In the genomic region with DNA sequence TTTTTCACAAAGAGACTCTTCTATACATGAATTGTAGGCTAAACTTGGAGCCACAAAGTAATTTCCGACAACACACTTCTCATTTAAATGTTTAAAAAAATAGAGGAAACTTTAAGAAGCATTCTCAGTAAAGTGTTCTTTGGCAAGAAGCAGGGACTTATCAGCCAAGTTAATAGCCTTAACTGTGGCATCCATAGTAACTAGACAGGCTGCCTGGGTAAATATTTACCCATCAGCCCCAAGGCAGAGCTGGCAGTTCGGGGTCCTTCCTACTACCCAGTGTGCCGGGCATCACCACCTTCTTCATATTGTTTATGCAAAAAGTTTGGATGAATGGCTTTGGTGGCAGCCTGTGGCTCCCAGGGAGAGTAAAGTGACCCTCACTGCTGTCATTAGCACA, we compare ENCODE assay signal across 16 mouse cellular contexts. TPM values are rescaled to one million over a fixed set of nuclear protein-coding genes. Genes with fewer than 3 reads are reported as not detected.
DNase-seq lines count a peak whose midpoint lies in the region; ATAC-seq and TF ChIP-seq lines count a peak whose summit lies in the region.
"Had no signal": no experiment of that assay in that cellular context is flagged by ENCODE, and none has a peak within 500 bp of the region (broad histone marks: within the 10 kb centered on the region; RNA-seq: fewer than 3 reads in every experiment).

No protein-coding gene starts in this region.

- TF ChIP-seq CTCF in thymus, adult 2 months (IDR thresholded peaks at IDR 0.05; ENCODE audit: borderline replicate concordance, control insufficient read depth, extremely low read depth, insufficient read depth, low read length, poor library complexity), result no peak
- TF ChIP-seq CTCF in stomach, postnatal 0 days (IDR thresholded peaks at IDR 0.05; ENCODE audit: low read depth), result no peak

- no peak for TF ChIP-seq POLR2A in thymus, adult 2 months (IDR thresholded peaks at IDR 0.05; ENCODE audit: control insufficient read depth, extremely low read depth, insufficient read depth, low read length, poor library complexity)

- no peaks in the 10 kb centered on the region for H3K27me3 ChIP-seq in heart, embryonic 14.5 days (ENCODE audit: control insufficient read depth, insufficient read depth, low read length)
- H3K27me3 ChIP-seq in thymus, adult 2 months (ENCODE audit: control insufficient read depth, insufficient read depth, low read length), result no peaks in the 10 kb centered on the region
- H3K27me3 ChIP-seq in intestine, embryonic 15.5 days (replicated peaks), result no peaks in the 10 kb centered on the region
- no peaks in the 10 kb centered on the region for H3K27me3 ChIP-seq in stomach, postnatal 0 days (ENCODE audit: control insufficient read depth, insufficient read depth, low read length)
- H3K27me3 ChIP-seq: forebrain, embryonic 13.5 days; hindbrain, embryonic 13.5 days; liver, embryonic 13.5 days; megakaryocyte, embryonic 14.5 days had no signal

- no peak overlapping the region for H3K4me3 ChIP-seq in heart, embryonic 14.5 days (ENCODE audit: control insufficient read depth in 1 of 2, insufficient read depth in 1 of 2, low read depth in 1 of 2, low read length in 2 of 2)
- no peak overlapping the region for H3K4me3 ChIP-seq in thymus, adult 2 months (ENCODE audit: control insufficient read depth, insufficient read depth, low read length)
- no peak overlapping the region for H3K4me3 ChIP-seq in intestine, embryonic 15.5 days (replicated peaks)
- H3K4me3 ChIP-seq in stomach, postnatal 0 days (ENCODE audit: low read depth, low read length), result no peak overlapping the region
- H3K4me3 ChIP-seq: forebrain, embryonic 13.5 days; hindbrain, embryonic 13.5 days; liver, embryonic 13.5 days had no signal

- peak overlapping the region; percentile 34; the same call in 1 of the 2 replicates for H3K9ac ChIP-seq in heart, embryonic 14.5 days (ENCODE audit: low read length)
- H3K9ac ChIP-seq in intestine, embryonic 15.5 days, result no peak overlapping the region
- no peak overlapping the region for H3K9ac ChIP-seq in stomach, postnatal 0 days (ENCODE audit: low read length)
- H3K9ac ChIP-seq: forebrain, embryonic 13.5 days; hindbrain, embryonic 13.5 days; liver, embryonic 13.5 days had no signal

- H3K36me3 ChIP-seq in heart, embryonic 14.5 days (ENCODE audit: control insufficient read depth, insufficient read depth, low read length), result 0 out of 2 replicates have a peak, but pooled peaks cover 4% of the 10 kb centered on the region
- H3K36me3 ChIP-seq in thymus, adult 2 months (ENCODE audit: control insufficient read depth, insufficient read depth, low read length), result no peaks in the 10 kb centered on the region
- no peaks in the 10 kb centered on the region for H3K36me3 ChIP-seq in intestine, embryonic 15.5 days
- no peaks in the 10 kb centered on the region for H3K36me3 ChIP-seq in stomach, postnatal 0 days (ENCODE audit: control insufficient read depth, insufficient read depth, low read length)
- H3K36me3 ChIP-seq: hindbrain, embryonic 13.5 days; liver, embryonic 13.5 days had no signal

- peaks cover 45 to 61% of the 10 kb centered on the region in 2 experiments for H3K4me1 ChIP-seq in heart, embryonic 14.5 days (ENCODE audit: control insufficient read depth in 2 of 2, insufficient read depth in 2 of 2, low read length in 2 of 2)
- H3K4me1 ChIP-seq in thymus, adult 2 months (replicated peaks; ENCODE audit: control insufficient read depth, insufficient read depth, low read length), result peaks cover 75% of the 10 kb centered on the region
- H3K4me1 ChIP-seq in intestine, embryonic 15.5 days (replicated peaks), result peaks cover 39% of the 10 kb centered on the region
- 0 out of 2 replicates have a peak, but pooled peaks cover 4% of the 10 kb centered on the region for H3K4me1 ChIP-seq in stomach, postnatal 0 days (replicated peaks; ENCODE audit: control insufficient read depth, insufficient read depth)

- 33% methylated on average over 3 of the region's 3 CpGs for WGBS in heart, embryonic 14.5 days
- WGBS in thymus, adult 2 months, result 49% methylated on average over 3 of the region's 3 CpGs
- WGBS in intestine, embryonic 15.5 days, result 27% methylated on average over 3 of the region's 3 CpGs
- WGBS in stomach, postnatal 0 days, result 27% methylated on average over 3 of the region's 3 CpGs

- intact Hi-C loops in heart, postnatal 14 days (cut with DNase I), result no loop called here

- TF ChIP-seq EP300 in stomach, postnatal 0 days (optimal IDR thresholded peaks at IDR 0.05), result no peak

- H3K9me3 ChIP-seq in heart, embryonic 14.5 days (ENCODE audit: control insufficient read depth, low read length), result no peaks in the 10 kb centered on the region
- no peaks in the 10 kb centered on the region for H3K9me3 ChIP-seq in intestine, embryonic 15.5 days
- no peaks in the 10 kb centered on the region for H3K9me3 ChIP-seq in stomach, postnatal 0 days (ENCODE audit: control insufficient read depth, low read length)
- H3K9me3 ChIP-seq: forebrain, embryonic 13.5 days; hindbrain, embryonic 13.5 days; liver, embryonic 13.5 days; megakaryocyte, embryonic 14.5 days had no signal

- H3K4me2 ChIP-seq in heart, embryonic 14.5 days (ENCODE audit: low read length), result 0 out of 2 replicates have a peak overlapping the region, but pooled peaks have one; percentile 5
- H3K4me2 ChIP-seq in intestine, embryonic 15.5 days (replicated peaks), result 0 out of 2 replicates have a peak overlapping the region, but pooled peaks have one; percentile 0
- no peak overlapping the region for H3K4me2 ChIP-seq in stomach, postnatal 0 days (replicated peaks; ENCODE audit: low read depth)
- H3K4me2 ChIP-seq: forebrain, embryonic 13.5 days; hindbrain, embryonic 13.5 days had no signal

- no peak for ATAC-seq in heart, embryonic 14.5 days (ENCODE audit: insufficient number of reproducible peaks, insufficient read depth, low FRiP score, low read depth)
- ATAC-seq in intestine, embryonic 15.5 days, result no peak
- ATAC-seq in stomach, postnatal 0 days (ENCODE audit: low FRiP score, low TSS enrichment), result no peak
- ATAC-seq: forebrain, embryonic 13.5 days; midbrain, embryonic 16.5 days had no signal

- DNase-seq in heart, postnatal 14 days, result no peak
- no peak for DNase-seq in thymus, adult 2 months
- DNase-seq in thymus, postnatal 36 days, result no peak
- no peak for DNase-seq in stomach, postnatal 0 days (ENCODE audit: low spot score)
- DNase-seq in layer of hippocampus, postnatal 14 days (ENCODE audit: low spot score in 2 of 2), result no peak
- DNase-seq: cerebellum, adult 9-10 months; embryo, embryonic 11 days; left cerebral cortex, postnatal 4 days; liver, embryonic 13.5 days; lung, postnatal 10 days had no signal

- peak overlapping the region; percentile 29 to 76 for H3K27ac ChIP-seq in heart, embryonic 14.5 days (replicated peaks in 1 of 2; ENCODE audit: control insufficient read depth in 1 of 2, insufficient read depth in 1 of 2, low read depth in 2 of 2, low read length in 2 of 2)
- peak overlapping the region; percentile 14; the same call in 1 of the 2 replicates for H3K27ac ChIP-seq in thymus, adult 2 months (ENCODE audit: control insufficient read depth, insufficient read depth, low read length)
- no peak overlapping the region for H3K27ac ChIP-seq in intestine, embryonic 15.5 days
- H3K27ac ChIP-seq in stomach, postnatal 0 days (replicated peaks), result peak overlapping the region; percentile 49; the same call in 1 of the 2 replicates
- H3K27ac ChIP-seq: forebrain, embryonic 13.5 days; hindbrain, embryonic 13.5 days; liver, embryonic 13.5 days had no signal

RNA-seq across cellular contexts. Expression of gene Ppp2r5c, which starts 50.1 kb away (rescaled TPM):
- polyA plus RNA-seq in heart, embryonic 14.5 days (2014; fragmentation: Nextera tagmentation; extraction: Ambion mirVana), result 131 and 138 TPM in 2 replicates
- total RNA-seq in heart, postnatal 14 days (2021), result 100 to 1,000 TPM; 102 to 103 TPM
- polyA plus RNA-seq in thymus, adult 2 months (2012; rRNA removed), result 83.1 and 83.7 TPM in 2 replicates
- polyA plus RNA-seq in intestine, embryonic 15.5 days (2015; fragmentation: Nextera tagmentation; extraction: Ambion mirVana), result 140 and 162 TPM in 2 replicates
- 113 TPM in 2 replicates for polyA plus RNA-seq in stomach, postnatal 0 days (2015; fragmentation: Nextera tagmentation; extraction: Ambion mirVana)
- 100 to 1,000 TPM; 250 to 255 TPM for total RNA-seq in layer of hippocampus, postnatal 14 days (2021)
